Mouse (Mus musculus) ES-Bruce4 (cell line): Measurements from ENCODE around the gene Rnf220.

Experiments
- CTCF ChIP-seq: IDR thresholded peaks from one replicate; pipeline ENCODE4 v1.8.1; 2011; ENCODE audit warnings: low read depth, low read length
- EP300 ChIP-seq: IDR thresholded peaks from 2 replicates; pipeline ENCODE4 v1.6.1; 2011; ENCODE audit warnings: low read depth, low read length; ENCODE audit not compliant: insufficient read depth
- POLR2A ChIP-seq: IDR thresholded peaks from one replicate; pipeline ENCODE4 v1.8.1; 2011; ENCODE audit warnings: low read length; ENCODE audit not compliant: insufficient read depth

- TF ChIP-seq CTCF (no peak), EP300 (no peak), POLR2A (no peak)
Measured at GRCm38 (mm10) chr4:117262987-117263386, 233.9 kb downstream of the Rnf220 start.
